Comparison of ENCODE assay signal across 18 mouse cellular contexts in genomic region chr19:57925681-57926080, GRCm38 (mm10).
DNase-seq lines count a peak whose midpoint lies in the region; ATAC-seq lines count a peak whose summit lies in the region.
"Had no signal": no experiment of that assay in that cellular context is flagged by ENCODE, and none has a peak within 500 bp of the region (broad histone marks: within the 10 kb centered on the region; RNA-seq: fewer than 3 reads in every experiment).

No protein-coding gene starts in this region.

- no peak overlapping the region for H3K4me2 ChIP-seq in liver, embryonic 16.5 days (ENCODE audit: low read depth, low read length)
- no peak overlapping the region; the same call in 1 of the 2 replicates for H3K4me2 ChIP-seq in heart, embryonic 13.5 days
- no peak overlapping the region for H3K4me2 ChIP-seq in intestine, embryonic 15.5 days (replicated peaks)
- no peak overlapping the region for H3K4me2 ChIP-seq in kidney, embryonic 15.5 days
- H3K4me2 ChIP-seq in hindbrain, embryonic 13.5 days = no peak overlapping the region
- H3K4me2 ChIP-seq: forebrain, embryonic 15.5 days had no signal

- no peaks in the 10 kb centered on the region for H3K27me3 ChIP-seq in liver, embryonic 16.5 days (ENCODE audit: control insufficient read depth, insufficient read depth, low read depth, low read length)
- H3K27me3 ChIP-seq in heart, embryonic 13.5 days (replicated peaks) = no peaks in the 10 kb centered on the region
- no peaks in the 10 kb centered on the region for H3K27me3 ChIP-seq in intestine, embryonic 15.5 days (replicated peaks)
- H3K27me3 ChIP-seq in kidney, embryonic 15.5 days = no peaks in the 10 kb centered on the region
- peaks cover 6% of the 10 kb centered on the region for H3K27me3 ChIP-seq in hindbrain, embryonic 13.5 days
- H3K27me3 ChIP-seq: forebrain, embryonic 15.5 days had no signal

- no peaks in the 10 kb centered on the region for H3K9me3 ChIP-seq in liver, embryonic 16.5 days (replicated peaks; ENCODE audit: control insufficient read depth, low read length)
- peaks cover 4% of the 10 kb centered on the region for H3K9me3 ChIP-seq in heart, embryonic 13.5 days
- no peaks in the 10 kb centered on the region for H3K9me3 ChIP-seq in intestine, embryonic 15.5 days
- peaks cover 2% of the 10 kb centered on the region for H3K9me3 ChIP-seq in kidney, embryonic 15.5 days (replicated peaks)
- peaks cover 2% of the 10 kb centered on the region; the same call in 1 of the 2 replicates for H3K9me3 ChIP-seq in hindbrain, embryonic 13.5 days
- H3K9me3 ChIP-seq: forebrain, embryonic 15.5 days had no signal

- H3K27ac ChIP-seq in liver, embryonic 16.5 days (ENCODE audit: low read length) = no peak overlapping the region
- H3K27ac ChIP-seq in heart, embryonic 13.5 days (replicated peaks) = peak overlapping the region; percentile 24; the same call in 1 of the 2 replicates
- no peak overlapping the region for H3K27ac ChIP-seq in intestine, embryonic 15.5 days
- no peak overlapping the region for H3K27ac ChIP-seq in kidney, embryonic 15.5 days
- H3K27ac ChIP-seq in hindbrain, embryonic 13.5 days = no peak overlapping the region
- H3K27ac ChIP-seq: forebrain, embryonic 15.5 days; layer of hippocampus, adult 2 months had no signal

- H3K4me1 ChIP-seq in liver, embryonic 16.5 days (ENCODE audit: control insufficient read depth, low read depth, low read length) = no peaks in the 10 kb centered on the region; the same call in 1 of the 2 replicates
- peaks cover 21% of the 10 kb centered on the region for H3K4me1 ChIP-seq in heart, embryonic 13.5 days
- no peaks in the 10 kb centered on the region for H3K4me1 ChIP-seq in intestine, embryonic 15.5 days (replicated peaks)
- H3K4me1 ChIP-seq in kidney, embryonic 15.5 days = no peaks in the 10 kb centered on the region
- H3K4me1 ChIP-seq in hindbrain, embryonic 13.5 days (replicated peaks) = peaks cover 23% of the 10 kb centered on the region

- no peak overlapping the region for H3K4me3 ChIP-seq in liver, embryonic 16.5 days (ENCODE audit: low read depth, low read length)
- no peak overlapping the region for H3K4me3 ChIP-seq in heart, embryonic 13.5 days
- H3K4me3 ChIP-seq in intestine, embryonic 15.5 days (replicated peaks) = no peak overlapping the region
- H3K4me3 ChIP-seq in kidney, embryonic 15.5 days (replicated peaks) = no peak overlapping the region
- H3K4me3 ChIP-seq in hindbrain, embryonic 13.5 days = no peak overlapping the region
- H3K4me3 ChIP-seq: forebrain, embryonic 15.5 days; layer of hippocampus, adult 2 months; myocyte had no signal

- peak; percentile 15 for DNase-seq in adrenal gland, adult 2 months
- no peak for DNase-seq in adrenal gland, postnatal 36 days
- no peak for DNase-seq in liver
- DNase-seq: adrenal gland, adult 8-10 months; cerebellum, adult 2 months; kidney, adult 8-10 months; lung, adult 18-20 months; right cerebral cortex, postnatal 4 days; thymus, postnatal 4 days had no signal

- whole genome bisulfite sequencing in liver, embryonic 16.5 days (ENCODE audit: insufficient replicate concordance) = 68% methylated on average over 10 of the region's 10 CpGs
- WGBS in heart, embryonic 13.5 days = 62% methylated on average over 10 of the region's 10 CpGs
- 63% methylated on average over 10 of the region's 10 CpGs for WGBS in intestine, embryonic 15.5 days
- 79% methylated on average over 10 of the region's 10 CpGs for WGBS in kidney, embryonic 15.5 days
- WGBS in hindbrain, embryonic 13.5 days = 73% methylated on average over 10 of the region's 10 CpGs

- no peaks in the 10 kb centered on the region for H3K36me3 ChIP-seq in liver, embryonic 16.5 days (ENCODE audit: control insufficient read depth, insufficient read depth)
- H3K36me3 ChIP-seq in heart, embryonic 13.5 days = peaks cover 2% of the 10 kb centered on the region; the same call in 1 of the 2 replicates
- no peaks in the 10 kb centered on the region for H3K36me3 ChIP-seq in intestine, embryonic 15.5 days
- H3K36me3 ChIP-seq in kidney, embryonic 15.5 days = no peaks in the 10 kb centered on the region
- H3K36me3 ChIP-seq in hindbrain, embryonic 13.5 days = peaks cover 4% of the 10 kb centered on the region
- H3K36me3 ChIP-seq: forebrain, embryonic 15.5 days had no signal

- H3K9ac ChIP-seq in liver, embryonic 16.5 days (ENCODE audit: low read depth, low read length) = no peak overlapping the region
- no peak overlapping the region for H3K9ac ChIP-seq in heart, embryonic 13.5 days
- H3K9ac ChIP-seq in intestine, embryonic 15.5 days = no peak overlapping the region
- no peak overlapping the region for H3K9ac ChIP-seq in kidney, embryonic 15.5 days
- no peak overlapping the region for H3K9ac ChIP-seq in hindbrain, embryonic 13.5 days
- H3K9ac ChIP-seq: forebrain, embryonic 15.5 days had no signal

- peak; percentile 30; the same call in 1 of the 2 replicates for ATAC-seq in liver, embryonic 16.5 days (ENCODE audit: low read depth)
- no peak for ATAC-seq in heart, embryonic 13.5 days (ENCODE audit: extremely low read depth, insufficient number of reproducible peaks, low FRiP score, low TSS enrichment)
- peak; percentile 59 for ATAC-seq in intestine, embryonic 15.5 days
- no peak for ATAC-seq in kidney, embryonic 15.5 days (replicated peaks; ENCODE audit: low FRiP score)
- no peak for ATAC-seq in hindbrain, embryonic 13.5 days (ENCODE audit: low FRiP score)
- ATAC-seq: CD4-positive, CD25-positive, alpha-beta regulatory T cell, adult 4 months had no signal

Comparison
In these comparisons a context has a peak if more than half of its experiments do, and no peak if none do; other contexts are left out.
1. ATAC-seq: peak in liver, embryonic 16.5 days (single experiment) and intestine, embryonic 15.5 days (single experiment); none in heart, embryonic 13.5 days (single experiment), kidney, embryonic 15.5 days (single experiment) and hindbrain, embryonic 13.5 days (single experiment).